Mouse (Mus musculus) B cell, adult 62 days (primary cell): ENCODE results near the gene Lyplal1. TPM values are rescaled to one million over a fixed set of nuclear protein-coding genes. Genes with fewer than 3 reads are reported as not detected.

Experiments used
- total RNA-seq: library from RNA; stranded (reverse); gene quantifications from 4 replicates; pipeline ENCODE4 v1.2.4, GENCODE M21; 2023

Lyplal1 gene
- not detected in 4 replicates for total RNA-seq

GRCm38 (mm10) chr1:186116701-186117488 lies at the start of gene Lyplal1:
Gene Lyplal1, minus strand, starts transcription at chr1:186117310.

